Mouse (Mus musculus) liver, embryonic 13.5 days (tissue): Measurements from ENCODE around the gene Egfr. TPM values are rescaled to one million over a fixed set of nuclear protein-coding genes. Genes with fewer than 3 reads are reported as not detected.

Source experiments
- ATAC-seq: fragments of 200-750 bp; cut with Nextera tagmentation; 2 replicates; pipeline ENCODE4 v1.8.0; 2017; ENCODE audit warnings: low read depth, mild to moderate bottlenecking, moderate number of reproducible peaks, moderate library complexity
- DNase-seq: peaks from one replicate; pipeline ENCODE4 v3.0.0; 2022
- H3K27ac ChIP-seq: fragments of 300-500 bp; sonication (generic); 2 replicates; pipeline ENCODE4 v1.5.1; 2015; ENCODE audit warnings: moderate library complexity, mild to moderate bottlenecking, inconsistent platforms
- H3K27me3 ChIP-seq: fragments of 300-500 bp; sonication (generic); 2 replicates; pipeline ENCODE4 v1.6.1; 2015; ENCODE audit warnings: mild to moderate bottlenecking, inconsistent platforms
- H3K36me3 ChIP-seq: fragments of 300-500 bp; sonication (generic); 2 replicates; pipeline ENCODE4 v1.6.1; 2015; ENCODE audit warnings: mild to moderate bottlenecking, inconsistent platforms
- H3K4me1 ChIP-seq: fragments of 300-500 bp; sonication (generic); replicated peaks from 2 replicates; pipeline ENCODE4 v1.6.1; 2015; ENCODE audit warnings: inconsistent platforms
- H3K4me2 ChIP-seq: fragments of 300-500 bp; sonication (generic); 2 replicates; pipeline ENCODE4 v1.6.1; 2015; ENCODE audit warnings: inconsistent platforms, mild to moderate bottlenecking, moderate library complexity
- H3K4me3 ChIP-seq: fragments of 300-500 bp; sonication (generic); replicated peaks from 2 replicates; pipeline ENCODE4 v1.5.1; 2015; ENCODE audit warnings: mild to moderate bottlenecking, inconsistent platforms
- H3K9ac ChIP-seq: fragments of 300-500 bp; sonication (generic); 2 replicates; pipeline ENCODE4 v1.6.1; 2015; ENCODE audit warnings: mild to moderate bottlenecking, inconsistent platforms
- H3K9me3 ChIP-seq: fragments of 300-500 bp; sonication (generic); replicated peaks from 2 replicates; pipeline ENCODE4 v1.6.1; 2016; ENCODE audit warnings: inconsistent platforms
- WGBS: fragments of 180-500 bp; shearing (Covaris S2); methylation state at CpG from one replicate; pipeline ENCODE4 v1.1.7; 2015; ENCODE audit not compliant: insufficient replicate concordance; 5-methylcytosine and 5-hydroxymethylcytosine counted together
- polyA plus RNA-seq: library from polyadenylated mRNA; unstranded; fragments of >200 nt; fragmentation: Nextera tagmentation; extraction: Ambion mirVana; gene quantifications from 2 replicates; pipeline ENCODE4 v1.2.1, GENCODE M21; 2015

The Egfr gene
- polyA plus RNA-seq, 1 experiment from 2014 or later = 0.67 TPM

GRCm38 (mm10) chr11:16906530-16906929, 154.5 kb downstream of the Egfr start:
- H3K27ac ChIP-seq = no peak overlapping the region
- DNase-seq = no peak
- H3K36me3 ChIP-seq = no peaks in the 10 kb centered on the region
- H3K27me3 ChIP-seq = no peaks in the 10 kb centered on the region
- no peaks in the 10 kb centered on the region for H3K9me3 ChIP-seq
- 77% methylated on average over 2 of the region's 2 CpGs for WGBS
- H3K4me2 ChIP-seq = no peak overlapping the region
- H3K9ac ChIP-seq = no peak overlapping the region
- no peak for ATAC-seq
- no peak overlapping the region for H3K4me3 ChIP-seq
- 0 out of 2 replicates have a peak, but pooled peaks cover under 1% of the 10 kb centered on the region for H3K4me1 ChIP-seq

DNA sequence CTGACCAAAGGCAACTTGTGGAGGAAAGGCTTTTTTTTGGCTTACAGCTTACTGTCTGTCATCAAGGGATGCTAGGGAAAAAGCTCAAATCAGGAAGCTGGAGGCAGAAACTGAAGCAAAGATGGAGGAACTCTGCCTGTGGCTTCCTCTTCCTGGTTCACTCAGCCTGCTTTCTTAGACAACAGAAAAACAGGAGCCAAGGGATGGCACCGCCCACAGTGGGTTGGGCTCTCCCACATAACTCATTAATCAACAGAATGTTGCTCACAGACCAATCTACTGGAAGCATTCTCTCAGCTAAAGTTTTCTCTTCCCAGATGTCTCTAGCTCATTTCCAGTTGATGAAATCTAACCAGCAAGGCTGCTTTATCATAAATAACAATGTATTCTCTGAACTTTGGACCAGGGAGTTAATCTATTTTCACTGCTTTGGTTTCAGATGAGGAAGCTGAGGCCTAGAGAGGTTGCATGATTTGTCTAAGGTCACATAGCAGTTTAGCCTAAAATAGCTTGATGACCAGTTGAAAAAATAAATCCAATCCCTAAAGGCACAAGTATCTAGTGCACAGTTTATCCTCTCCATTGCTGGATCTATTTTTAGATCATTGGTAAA, 155.6 kb downstream of the Egfr start:
- H3K4me2 ChIP-seq = no peak overlapping the region
- H3K9ac ChIP-seq = no peak overlapping the region
- no peak overlapping the region for H3K4me3 ChIP-seq
- H3K4me1 ChIP-seq = no peaks in the 10 kb centered on the region
- no peaks in the 10 kb centered on the region for H3K27me3 ChIP-seq
- no peaks in the 10 kb centered on the region for H3K36me3 ChIP-seq
- WGBS = 35% methylated on average over 1 of the region's 1 CpGs
- no peaks in the 10 kb centered on the region for H3K9me3 ChIP-seq
- H3K27ac ChIP-seq = no peak overlapping the region
- ATAC-seq = no peak
- DNase-seq = no peak

DNA sequence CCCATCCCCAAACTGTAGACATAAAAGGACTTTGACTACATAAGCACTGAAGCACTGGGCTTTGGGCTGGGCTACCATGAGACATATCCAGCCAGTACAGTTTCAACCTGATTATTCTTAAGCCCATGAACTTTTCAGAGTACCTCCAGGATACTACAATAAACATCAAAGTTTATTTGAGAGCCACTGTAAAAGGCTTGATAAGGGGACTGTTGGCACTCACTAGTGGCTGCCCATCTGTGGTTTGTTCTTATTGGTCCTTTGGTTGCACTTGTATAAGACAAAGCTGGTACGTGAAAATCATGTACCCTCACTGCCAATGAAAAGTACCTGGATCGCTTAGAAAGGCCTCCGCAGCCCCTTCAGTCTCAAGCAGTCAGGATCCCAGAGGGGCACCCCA, 162.8 kb downstream of the Egfr start:
- H3K27ac ChIP-seq = no peak overlapping the region
- no peak overlapping the region for H3K4me2 ChIP-seq
- WGBS = 75% methylated on average over 3 of the region's 3 CpGs

GRCm38 (mm10) chr11:16915850-16916249, 163.8 kb downstream of the Egfr start:
- Histone ChIP-seq H3K9ac (no peak overlapping the region), H3K36me3 (no peaks in the 10 kb centered on the region), H3K4me3 (no peak overlapping the region), H3K4me2 (no peak overlapping the region), H3K27ac (no peak overlapping the region), H3K4me1 (no peaks in the 10 kb centered on the region), H3K27me3 (no peaks in the 10 kb centered on the region), H3K9me3 (no peaks in the 10 kb centered on the region)
- ATAC-seq = no peak
- DNase-seq = no peak
- WGBS = 67% methylated on average over 5 of the region's 5 CpGs

More for the DNA sequence above, 162.8 kb downstream of the Egfr start:
- Histone ChIP-seq H3K9me3 (no peaks in the 10 kb centered on the region), H3K4me1 (no peaks in the 10 kb centered on the region), H3K27me3 (no peaks in the 10 kb centered on the region), H3K9ac (no peak overlapping the region), H3K4me3 (no peak overlapping the region), H3K36me3 (no peaks in the 10 kb centered on the region)
- ATAC-seq (no peak), DNase-seq (no peak)

- Histone ChIP-seq H3K4me2 (no peak overlapping the region), H3K9me3 (no peaks in the 10 kb centered on the region), H3K27me3 (no peaks in the 10 kb centered on the region), H3K4me3 (no peak overlapping the region), H3K9ac (no peak overlapping the region), H3K27ac (no peak overlapping the region), H3K4me1 (no peaks in the 10 kb centered on the region), H3K36me3 (no peaks in the 10 kb centered on the region)
- DNase-seq (no peak), ATAC-seq (no peak)
- WGBS = 82% methylated on average over 2 of the region's 2 CpGs
These were observed 165.5 kb downstream of the Egfr start for GRCm38 (mm10) chr11:16917512-16917911.

DNA sequence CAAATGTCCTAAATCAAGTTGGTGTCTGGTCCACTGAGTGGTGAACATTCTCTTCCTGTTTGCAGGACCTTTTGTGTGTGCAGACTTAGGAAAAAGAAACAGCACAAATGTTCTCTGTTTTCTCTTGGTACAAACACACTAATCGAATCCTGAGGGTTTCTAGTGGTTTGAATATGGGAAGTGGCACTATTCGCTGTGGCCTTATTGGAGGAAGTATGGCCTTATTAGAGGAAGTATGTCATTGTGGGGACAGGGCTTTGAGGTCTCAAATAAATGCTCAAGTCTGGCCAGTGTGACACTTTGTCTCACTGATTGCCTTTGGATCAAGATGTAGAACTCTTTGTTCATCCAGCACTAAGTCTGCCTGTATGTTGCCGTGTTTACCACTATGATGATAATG, 180.2 kb downstream of the Egfr start:
- Histone ChIP-seq H3K27me3 (no peaks in the 10 kb centered on the region), H3K9ac (no peak overlapping the region), H3K36me3 (no peaks in the 10 kb centered on the region), H3K27ac (no peak overlapping the region), H3K9me3 (no peaks in the 10 kb centered on the region), H3K4me1 (no peaks in the 10 kb centered on the region), H3K4me2 (no peak overlapping the region), H3K4me3 (no peak overlapping the region)
- ATAC-seq = no peak
- DNase-seq = no peak
- WGBS = 35% methylated on average over 3 of the region's 3 CpGs

GRCm38 (mm10) chr11:16935577-16936236, 183.7 kb downstream of the Egfr start:
- Histone ChIP-seq H3K9me3 (no peaks in the 10 kb centered on the region), H3K36me3 (no peaks in the 10 kb centered on the region), H3K4me3 (no peak overlapping the region), H3K27me3 (no peaks in the 10 kb centered on the region), H3K4me1 (no peaks in the 10 kb centered on the region), H3K4me2 (no peak overlapping the region), H3K27ac (no peak overlapping the region), H3K9ac (no peak overlapping the region)
- no peak for ATAC-seq
- 66% methylated on average over 6 of the region's 6 CpGs for WGBS
- no peak for DNase-seq

DNA sequence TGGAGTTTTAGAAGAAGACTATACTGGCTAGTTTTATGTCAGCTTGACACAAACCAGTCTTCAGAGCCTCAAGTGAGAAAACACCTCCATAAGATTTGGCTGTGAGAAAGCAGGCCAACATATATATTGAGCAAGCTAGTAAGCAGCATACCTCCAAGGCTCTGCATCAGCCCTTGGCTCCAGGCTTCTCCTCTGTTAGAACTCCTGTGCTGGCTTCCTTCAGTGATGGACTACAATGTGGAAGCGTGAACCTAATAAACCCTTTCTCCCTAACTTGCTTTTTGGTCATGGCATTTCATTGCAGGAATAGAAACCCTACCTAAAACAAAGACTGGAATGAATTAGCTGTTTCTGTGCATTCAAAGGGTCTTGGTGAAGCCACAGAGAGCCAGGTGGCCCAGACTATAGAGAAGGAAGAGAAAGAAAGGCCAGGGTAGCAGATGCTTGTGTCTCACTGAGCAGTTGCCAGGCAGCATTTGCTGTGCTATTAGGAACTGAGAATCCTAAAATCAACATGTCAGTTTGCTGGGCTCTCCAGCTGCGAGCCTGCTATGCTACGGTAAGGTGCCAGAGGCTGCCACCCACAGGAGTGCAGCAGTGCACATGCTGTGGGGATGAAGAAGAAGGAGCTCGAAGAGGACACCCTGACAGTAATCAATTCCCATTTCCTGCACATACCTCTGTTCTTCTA, 189.2 kb downstream of the Egfr start:
- 66% methylated on average over 4 of the region's 4 CpGs for WGBS
- no peak overlapping the region for H3K4me2 ChIP-seq
- H3K9me3 ChIP-seq = no peaks in the 10 kb centered on the region
- H3K4me1 ChIP-seq = no peaks in the 10 kb centered on the region; the same call in 1 of the 2 replicates
- H3K9ac ChIP-seq = no peak overlapping the region
- no peaks in the 10 kb centered on the region for H3K36me3 ChIP-seq
- no peak for ATAC-seq
- no peak overlapping the region for H3K4me3 ChIP-seq
- no peaks in the 10 kb centered on the region for H3K27me3 ChIP-seq
- no peak for DNase-seq
- no peak overlapping the region for H3K27ac ChIP-seq

DNA sequence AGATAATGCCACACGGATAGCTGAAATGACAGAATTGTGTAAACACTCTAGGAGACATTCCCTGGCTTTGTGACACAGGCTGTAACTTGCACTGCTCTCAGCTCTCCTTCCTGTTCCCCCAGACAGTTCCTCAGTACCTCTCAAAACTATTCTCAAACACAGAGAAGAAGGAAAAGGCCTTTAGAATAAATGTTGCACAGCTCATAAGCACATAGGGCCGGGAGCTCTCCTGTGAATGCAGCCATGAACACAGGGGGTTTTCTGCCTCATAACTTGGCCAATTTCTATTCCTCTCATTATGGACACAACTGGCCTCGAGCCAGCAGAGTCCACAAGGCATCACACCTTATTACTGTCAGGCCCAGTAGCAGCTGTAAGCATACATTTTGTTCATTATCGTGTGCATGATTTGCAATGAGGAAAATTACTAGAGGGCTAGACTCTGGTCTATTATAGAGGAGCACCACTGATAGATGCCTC, 190.0 kb downstream of the Egfr start:
- Histone ChIP-seq H3K9me3 (no peaks in the 10 kb centered on the region), H3K9ac (no peak overlapping the region), H3K4me2 (no peak overlapping the region), H3K4me1 (no peaks in the 10 kb centered on the region; the same call in 1 of the 2 replicates), H3K36me3 (no peaks in the 10 kb centered on the region), H3K4me3 (no peak overlapping the region), H3K27me3 (no peaks in the 10 kb centered on the region), H3K27ac (no peak overlapping the region)
- ATAC-seq = no peak
- 49% methylated on average over 4 of the region's 4 CpGs for WGBS
- DNase-seq = no peak

DNA sequence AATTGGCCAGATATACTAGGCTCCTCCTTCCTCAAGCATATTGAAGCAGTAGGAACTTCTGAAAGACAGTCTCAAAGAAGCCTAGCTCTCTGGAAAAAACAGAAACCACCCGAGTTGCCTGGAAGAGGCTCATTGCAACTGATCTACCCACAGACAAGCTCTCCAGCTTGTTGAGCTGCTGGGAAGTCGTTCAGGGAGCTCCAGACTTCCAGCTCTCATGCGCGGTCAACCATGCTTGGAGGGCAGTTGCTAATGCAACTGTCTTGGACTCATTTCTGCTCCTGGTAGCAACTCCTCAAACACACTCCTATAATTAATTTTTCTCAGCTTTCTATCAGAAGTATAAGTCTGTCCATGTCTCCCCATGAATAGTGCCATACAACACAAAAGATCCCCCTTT, 191.0 kb downstream of the Egfr start:
- Histone ChIP-seq H3K4me3 (no peak overlapping the region), H3K4me2 (no peak overlapping the region), H3K27me3 (no peaks in the 10 kb centered on the region), H3K27ac (no peak overlapping the region), H3K9me3 (no peaks in the 10 kb centered on the region), H3K9ac (no peak overlapping the region), H3K36me3 (no peaks in the 10 kb centered on the region), H3K4me1 (no peaks in the 10 kb centered on the region; the same call in 1 of the 2 replicates)
- no peak for ATAC-seq
- WGBS = 72% methylated on average over 4 of the region's 4 CpGs
- no peak for DNase-seq

GRCm38 (mm10) chr11:16948756-16949155, 196.8 kb downstream of the Egfr start:
- no peaks in the 10 kb centered on the region for H3K27me3 ChIP-seq
- H3K9ac ChIP-seq = no peak overlapping the region
- H3K4me2 ChIP-seq = 0 out of 2 replicates have a peak overlapping the region, but pooled peaks have one; percentile 5
- no peak overlapping the region for H3K27ac ChIP-seq
- H3K4me3 ChIP-seq = no peak overlapping the region
- no peaks in the 10 kb centered on the region for H3K9me3 ChIP-seq
- no peak for DNase-seq
- no peak for ATAC-seq
- H3K4me1 ChIP-seq = peaks cover 35% of the 10 kb centered on the region
- H3K36me3 ChIP-seq = 0 out of 2 replicates have a peak, but pooled peaks cover 3% of the 10 kb centered on the region
- 29% methylated on average over 1 of the region's 1 CpGs for WGBS
